Mouse (Mus musculus) intestine, embryonic 14.5 days (tissue): Measurements from ENCODE around the gene Castor1. TPM values are rescaled to one million over a fixed set of nuclear protein-coding genes. Genes with fewer than 3 reads are reported as not detected.

ENCODE experiments used
- ATAC-seq: fragments of 200-750 bp; cut with Nextera tagmentation; replicated peaks from 2 replicates; pipeline ENCODE4 v1.8.0; 2017; ENCODE audit warnings: low read depth, moderate number of reproducible peaks, moderate TSS enrichment, moderate library complexity; ENCODE audit not compliant: low FRiP score, low TSS enrichment
- DNase-seq: peaks from one replicate; pipeline ENCODE4 v3.0.0-alpha.2; 2018; ENCODE audit warnings: low spot score
- H3K27ac ChIP-seq: fragments of 300-500 bp; sonication (generic); 2 replicates; pipeline ENCODE4 v1.5.1; 2014; ENCODE audit warnings: low read depth, mild to moderate bottlenecking, control low read depth
- H3K27me3 ChIP-seq: fragments of 300-500 bp; sonication (generic); replicated peaks from 2 replicates; pipeline ENCODE4 v1.6.1; 2014; ENCODE audit warnings: low read length, control low read depth; ENCODE audit not compliant: control insufficient read depth, insufficient read depth
- H3K36me3 ChIP-seq: fragments of 300-500 bp; sonication (generic); 2 replicates; pipeline ENCODE4 v1.6.1; 2014; ENCODE audit warnings: low read length, control low read depth; ENCODE audit not compliant: control insufficient read depth, insufficient read depth
- H3K4me1 ChIP-seq: fragments of 300-500 bp; sonication (generic); replicated peaks from 2 replicates; pipeline ENCODE4 v1.6.1; 2014; ENCODE audit warnings: low read length, control low read depth, mixed read lengths; ENCODE audit not compliant: control insufficient read depth, insufficient read depth
- H3K4me2 ChIP-seq: fragments of 300-500 bp; sonication (generic); 2 replicates; pipeline ENCODE4 v1.6.1; 2014; ENCODE audit warnings: low read length
- H3K4me3 ChIP-seq: fragments of 300-500 bp; sonication (generic); 2 replicates; pipeline ENCODE4 v1.5.1; 2014; ENCODE audit warnings: low read depth, low read length, control low read depth, mixed read lengths
- H3K9ac ChIP-seq: fragments of 300-500 bp; sonication (generic); 2 replicates; pipeline ENCODE4 v1.6.1; 2014; ENCODE audit warnings: mild to moderate bottlenecking, low read length
- H3K9me3 ChIP-seq: fragments of 300-500 bp; sonication (generic); 2 replicates; pipeline ENCODE4 v1.6.1; 2016; ENCODE audit warnings: low read length, control low read depth; ENCODE audit not compliant: control insufficient read depth
- WGBS: fragments of 180-500 bp; shearing (Covaris S2); extraction: QIAGEN DNeasy Blood & Tissue Kit; methylation state at CpG from one replicate; pipeline ENCODE4 v1.1.7; 2014; 5-methylcytosine and 5-hydroxymethylcytosine counted together
- polyA plus RNA-seq: library from polyadenylated mRNA; unstranded; fragments of >200 nt; fragmentation: Nextera tagmentation; extraction: Ambion mirVana; gene quantifications from 2 replicates; pipeline ENCODE4 v1.2.1, GENCODE M21; 2014

The Castor1 gene
- polyA plus RNA-seq, 1 experiment from 2014 or later = 2.0 TPM

DNA sequence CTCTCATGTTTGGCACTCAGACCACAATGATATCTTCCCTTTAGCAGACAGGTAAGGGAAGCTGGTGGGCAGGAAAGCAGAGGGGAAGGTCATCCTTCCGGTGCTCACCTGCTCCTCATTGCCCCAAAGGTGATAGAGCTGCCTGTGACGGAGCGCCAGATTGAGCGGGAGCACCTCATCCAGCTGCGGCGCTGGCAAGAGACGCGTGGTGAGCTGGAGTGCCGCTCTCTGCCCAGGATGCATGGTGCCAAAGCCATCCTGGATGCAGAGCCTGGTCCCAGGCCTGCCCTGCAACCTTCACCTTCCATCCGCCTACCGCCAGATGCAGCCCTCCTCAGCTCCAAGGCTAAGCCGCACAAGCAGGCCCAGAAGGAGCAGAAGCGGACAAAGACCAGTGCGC is 3.5 kb upstream of the Castor1 start:
- DNase-seq = no peak

DNA sequence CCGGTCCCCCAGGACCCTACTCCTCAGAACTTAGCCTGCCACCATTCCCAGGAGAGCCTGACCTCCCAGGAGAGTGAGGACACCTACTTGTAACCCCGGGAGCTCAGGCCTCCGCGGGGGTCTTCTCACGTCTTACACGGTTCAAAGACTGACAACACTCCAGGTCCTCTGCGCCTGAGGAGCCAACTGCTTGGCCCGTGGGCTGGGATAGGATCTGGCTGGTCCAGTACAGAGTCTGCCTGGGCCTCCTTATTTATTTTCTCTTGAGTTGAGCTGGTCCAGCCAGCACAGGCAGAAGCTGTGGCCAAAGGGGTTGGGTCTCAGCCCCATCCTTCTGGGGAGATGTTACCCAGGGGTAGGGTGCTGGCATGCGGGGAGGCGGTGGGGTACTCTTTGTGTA is 3.0 kb upstream of the Castor1 start:
- H3K9me3 ChIP-seq = 0 out of 2 replicates have a peak, but pooled peaks cover 3% of the 10 kb centered on the region
- H3K9ac ChIP-seq = no peak overlapping the region
- peaks cover 30% of the 10 kb centered on the region for H3K36me3 ChIP-seq
- DNase-seq (no peak), ATAC-seq (no peak)
- H3K4me3 ChIP-seq = no peak overlapping the region
- H3K27me3 ChIP-seq = peaks cover 10% of the 10 kb centered on the region; the same call in 1 of the 2 replicates
- peaks cover 3% of the 10 kb centered on the region; the same call in 1 of the 2 replicates for H3K4me1 ChIP-seq
- H3K4me2 ChIP-seq = no peak overlapping the region
- WGBS = 82% methylated on average over 10 of the region's 10 CpGs
- no peak overlapping the region for H3K27ac ChIP-seq

More for the DNA sequence above, 3.5 kb upstream of the Castor1 start:
- H3K4me2 ChIP-seq = no peak overlapping the region
- H3K4me3 ChIP-seq = no peak overlapping the region
- no peak for ATAC-seq
- peaks cover 3% of the 10 kb centered on the region; the same call in 1 of the 2 replicates for H3K4me1 ChIP-seq
- H3K36me3 ChIP-seq = peaks cover 34% of the 10 kb centered on the region
- H3K27me3 ChIP-seq = peaks cover 8% of the 10 kb centered on the region; the same call in 1 of the 2 replicates
- no peak overlapping the region for H3K27ac ChIP-seq
- no peak overlapping the region for H3K9ac ChIP-seq
- 0 out of 2 replicates have a peak, but pooled peaks cover 3% of the 10 kb centered on the region for H3K9me3 ChIP-seq
- WGBS = 96% methylated on average over 14 of the region's 14 CpGs

DNA sequence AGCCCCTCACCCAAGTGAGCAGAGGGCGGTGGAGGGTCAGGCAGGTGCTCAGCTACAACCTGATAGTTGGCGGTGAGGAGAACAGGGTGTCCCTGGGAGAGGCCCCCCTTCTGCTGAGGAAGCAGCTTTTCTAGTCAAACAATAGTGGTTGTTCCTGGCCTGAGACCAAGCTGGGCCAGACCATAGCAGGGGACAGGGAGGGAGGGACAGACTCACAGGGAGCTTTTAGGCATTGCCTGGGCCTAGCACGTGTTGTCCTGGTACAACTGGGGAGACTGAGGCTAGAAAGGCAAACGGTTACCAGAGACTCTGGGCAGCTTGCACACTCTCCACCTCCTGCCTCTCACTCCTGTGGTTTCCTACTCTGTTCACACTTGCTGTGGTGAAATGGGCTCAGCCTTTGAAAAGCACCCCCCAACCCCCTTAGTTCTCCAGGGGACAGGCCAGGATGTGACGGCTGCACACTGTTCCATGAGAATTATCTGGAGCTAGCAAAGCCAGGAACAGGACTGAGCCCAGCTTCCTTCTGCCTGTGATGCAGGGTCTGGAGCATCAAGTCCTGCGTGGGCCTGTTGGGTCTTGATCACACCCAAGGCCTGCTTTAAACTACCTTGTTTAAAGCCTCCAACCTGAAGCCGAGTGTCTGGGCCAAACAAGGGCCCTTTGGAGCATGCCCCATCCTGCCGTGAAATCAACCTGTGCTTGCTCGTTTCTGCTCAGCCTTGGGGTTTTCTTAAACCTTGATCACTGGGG is 1.6 kb upstream of the Castor1 start:
- Histone ChIP-seq H3K4me3 (no peak overlapping the region), H3K9me3 (0 out of 2 replicates have a peak, but pooled peaks cover 3% of the 10 kb centered on the region), H3K4me1 (peaks cover 3% of the 10 kb centered on the region; the same call in 1 of the 2 replicates), H3K27me3 (peaks cover 10% of the 10 kb centered on the region; the same call in 1 of the 2 replicates), H3K4me2 (no peak overlapping the region), H3K36me3 (peaks cover 19% of the 10 kb centered on the region), H3K27ac (no peak overlapping the region), H3K9ac (no peak overlapping the region)
- DNase-seq (no peak), ATAC-seq (no peak)
- 86% methylated on average over 9 of the region's 9 CpGs for WGBS

DNA sequence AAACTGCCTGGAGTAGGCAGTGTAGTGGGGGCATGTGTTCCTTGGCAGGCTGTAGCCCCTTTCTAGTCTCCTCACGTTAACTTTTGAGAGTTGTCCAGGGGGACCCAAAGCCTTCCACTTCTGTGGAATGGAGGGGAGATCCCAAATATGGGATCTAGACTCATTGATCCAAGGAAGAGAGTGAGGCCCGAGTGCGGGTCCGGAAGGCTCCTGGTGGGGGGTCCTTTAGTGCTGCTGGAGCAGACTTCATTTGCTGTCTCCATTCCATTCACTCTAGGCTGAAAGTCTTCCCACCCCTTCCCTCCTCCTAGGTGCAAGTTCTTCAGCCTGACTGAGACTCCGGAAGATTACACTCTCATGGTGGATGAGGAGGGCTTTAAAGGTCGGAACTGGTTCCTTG is 612 bp downstream of the Castor1 start:
- no peak overlapping the region; the same call in 1 of the 2 replicates for H3K9ac ChIP-seq
- peaks cover 10% of the 10 kb centered on the region; the same call in 1 of the 2 replicates for H3K27me3 ChIP-seq
- peaks cover 15% of the 10 kb centered on the region for H3K36me3 ChIP-seq
- DNase-seq (no peak), ATAC-seq (no peak)
- H3K4me1 ChIP-seq = peaks cover 3% of the 10 kb centered on the region; the same call in 1 of the 2 replicates
- H3K4me3 ChIP-seq = peak overlapping the region; percentile 29
- H3K27ac ChIP-seq = no peak overlapping the region
- 9% methylated on average over 6 of the region's 6 CpGs for WGBS
- H3K9me3 ChIP-seq = 0 out of 2 replicates have a peak, but pooled peaks cover 3% of the 10 kb centered on the region
- H3K4me2 ChIP-seq = peak overlapping the region; percentile 58

DNA sequence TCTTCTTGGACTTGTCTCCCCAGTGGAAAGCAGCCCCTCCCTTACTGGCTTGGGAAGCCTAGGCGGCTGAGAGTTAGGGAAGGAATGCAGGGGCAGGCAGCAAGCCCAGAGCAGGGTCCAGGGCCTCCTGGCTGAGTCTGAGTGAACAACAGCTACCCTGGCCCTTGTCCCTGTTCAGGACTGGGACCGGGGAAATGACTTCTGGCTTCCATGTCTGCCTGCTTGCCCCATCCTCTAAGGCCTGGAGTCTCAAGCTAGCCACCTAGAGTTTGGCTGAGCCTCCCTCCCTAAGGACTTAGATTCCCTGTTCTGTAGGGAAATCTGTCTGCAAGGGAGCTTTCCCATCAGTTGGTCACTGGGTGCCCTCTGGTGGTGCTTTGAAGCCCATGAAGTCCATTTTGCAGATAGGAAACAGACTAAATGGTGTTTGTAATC is 1.3 kb downstream of the Castor1 start:
- no peak for ATAC-seq
- no peak overlapping the region for H3K9ac ChIP-seq
- peak; percentile 74 for DNase-seq
- H3K36me3 ChIP-seq = peaks cover 12% of the 10 kb centered on the region
- 19% methylated on average over 2 of the region's 2 CpGs for WGBS
- no peak overlapping the region for H3K4me3 ChIP-seq
- peaks cover 3% of the 10 kb centered on the region; the same call in 1 of the 2 replicates for H3K4me1 ChIP-seq
- H3K4me2 ChIP-seq = no peak overlapping the region
- no peak overlapping the region for H3K27ac ChIP-seq
- H3K9me3 ChIP-seq = 0 out of 2 replicates have a peak, but pooled peaks cover 3% of the 10 kb centered on the region
- peaks cover 10% of the 10 kb centered on the region; the same call in 1 of the 2 replicates for H3K27me3 ChIP-seq

DNA sequence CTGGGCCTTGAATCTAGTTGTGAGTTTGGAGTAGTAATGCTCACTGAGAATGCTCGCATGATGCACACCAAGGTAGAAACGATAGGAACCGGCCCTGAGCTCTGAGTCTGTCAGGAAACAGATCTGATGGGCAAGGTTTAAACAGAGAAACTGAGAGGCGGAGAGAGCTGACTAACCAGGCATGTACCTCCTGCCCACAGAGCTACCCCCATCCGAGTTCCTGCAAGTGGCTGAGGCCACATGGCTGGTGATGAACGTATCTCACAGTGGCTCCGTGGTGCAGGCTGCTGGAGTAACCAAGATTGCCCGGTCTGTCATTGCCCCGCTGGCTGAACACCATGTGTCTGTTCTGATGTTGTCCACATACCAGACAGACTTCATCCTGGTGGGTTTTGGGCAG is 1.9 kb downstream of the Castor1 start:
- DNase-seq = no peak
- WGBS = 61% methylated on average over 9 of the region's 9 CpGs
- H3K36me3 ChIP-seq = peaks cover 6% of the 10 kb centered on the region
- peaks cover 3% of the 10 kb centered on the region; the same call in 1 of the 2 replicates for H3K4me1 ChIP-seq
- no peak overlapping the region for H3K4me2 ChIP-seq
- 0 out of 2 replicates have a peak, but pooled peaks cover 3% of the 10 kb centered on the region for H3K9me3 ChIP-seq
- H3K9ac ChIP-seq = no peak overlapping the region
- peaks cover 10% of the 10 kb centered on the region; the same call in 1 of the 2 replicates for H3K27me3 ChIP-seq
- ATAC-seq = no peak
- no peak overlapping the region for H3K4me3 ChIP-seq
- H3K27ac ChIP-seq = no peak overlapping the region

DNA sequence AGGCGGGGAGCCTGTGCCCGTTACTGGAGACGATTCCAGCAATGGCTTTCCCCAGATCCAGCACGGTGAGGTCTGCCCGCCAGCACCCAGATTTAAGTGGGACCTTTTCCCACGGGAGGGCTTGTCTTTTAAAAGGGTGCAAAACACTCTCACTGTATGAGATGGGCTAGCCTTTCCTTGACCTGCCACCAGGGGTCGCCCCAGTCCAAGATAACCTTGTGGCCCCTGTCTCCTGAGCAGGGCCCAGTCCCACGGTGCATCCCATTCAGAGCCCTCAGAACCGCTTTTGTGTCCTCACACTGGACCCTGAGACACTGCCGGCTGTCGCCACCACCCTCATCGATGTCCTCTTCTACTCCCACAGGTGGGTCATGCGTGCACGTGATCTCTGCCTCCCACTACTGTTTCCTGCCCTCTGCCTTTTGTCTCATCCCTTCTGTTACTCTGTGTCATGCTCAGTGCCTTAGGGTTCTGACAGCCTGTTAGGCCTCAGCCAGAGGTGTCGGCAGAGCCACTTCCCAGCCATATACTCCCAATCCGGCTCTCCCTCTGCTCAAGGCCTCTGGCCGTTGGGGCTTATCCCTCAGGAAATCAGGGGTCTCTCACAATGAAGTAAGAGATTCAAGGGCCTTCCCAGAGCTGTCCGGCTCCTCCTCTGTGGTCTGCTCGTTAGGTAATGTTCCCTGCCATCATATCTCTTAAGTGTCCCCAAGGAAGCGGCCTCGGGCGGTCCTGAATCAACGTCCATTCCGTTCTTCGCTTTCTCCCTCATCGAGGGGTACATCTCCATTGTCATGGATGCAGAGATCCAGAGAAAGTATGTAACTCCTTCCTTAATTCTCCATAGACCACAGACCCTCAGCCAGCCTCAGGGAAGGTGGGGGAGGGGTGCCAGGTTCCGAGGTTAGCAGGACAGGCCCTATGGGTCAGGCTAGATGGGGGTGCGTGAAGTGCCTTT is 2.7 kb downstream of the Castor1 start:
- WGBS = 56% methylated on average over 28 of the region's 28 CpGs
- no peak overlapping the region for H3K27ac ChIP-seq
- H3K9me3 ChIP-seq = 0 out of 2 replicates have a peak, but pooled peaks cover 3% of the 10 kb centered on the region
- ATAC-seq = no peak; the same call in 1 of the 2 replicates
- H3K4me2 ChIP-seq = no peak overlapping the region
- H3K9ac ChIP-seq = no peak overlapping the region
- H3K4me3 ChIP-seq = no peak overlapping the region
- peaks cover 10% of the 10 kb centered on the region; the same call in 1 of the 2 replicates for H3K27me3 ChIP-seq
- no peaks in the 10 kb centered on the region for H3K36me3 ChIP-seq
- peak; percentile 86 for DNase-seq
- H3K4me1 ChIP-seq = peaks cover 3% of the 10 kb centered on the region; the same call in 1 of the 2 replicates
